Mouse (Mus musculus): Measurements from ENCODE around the gene Olfr530.

- TF ChIP-seq CTCF (IDR thresholded peaks at IDR 0.05; ENCODE audit: borderline replicate concordance, extremely low read depth, insufficient read depth, insufficient read length), result no peak
- TF ChIP-seq POLR2A (IDR thresholded peaks at IDR 0.05; ENCODE audit: borderline replicate concordance, extremely low read depth, insufficient read depth, insufficient read length, poor library complexity, severe bottlenecking), result no peak
These were observed 42.4 kb downstream of the Olfr530 start, which contains the start of gene Olfr527 for GRCm38 (mm10) chr7:140333717-140334116.

Data from brain, embryonic 14.5 days (tissue).